Mouse (Mus musculus) natural killer cell, adult 2 months (primary cell): ENCODE measurements around the gene Ccdc107.
"Not testable (repeated sequence)": the region's sequence is repeated elsewhere in the genome, so short reads cannot be mapped to it uniquely, and the experiment has no call there.

Experiments
- DNase-seq, 2 experiments: peaks; one replicate each; pipeline ENCODE4 v3.0.0; 2022; ENCODE audit warnings: low spot score in 2 of 2

Gene Ccdc107

DNA sequence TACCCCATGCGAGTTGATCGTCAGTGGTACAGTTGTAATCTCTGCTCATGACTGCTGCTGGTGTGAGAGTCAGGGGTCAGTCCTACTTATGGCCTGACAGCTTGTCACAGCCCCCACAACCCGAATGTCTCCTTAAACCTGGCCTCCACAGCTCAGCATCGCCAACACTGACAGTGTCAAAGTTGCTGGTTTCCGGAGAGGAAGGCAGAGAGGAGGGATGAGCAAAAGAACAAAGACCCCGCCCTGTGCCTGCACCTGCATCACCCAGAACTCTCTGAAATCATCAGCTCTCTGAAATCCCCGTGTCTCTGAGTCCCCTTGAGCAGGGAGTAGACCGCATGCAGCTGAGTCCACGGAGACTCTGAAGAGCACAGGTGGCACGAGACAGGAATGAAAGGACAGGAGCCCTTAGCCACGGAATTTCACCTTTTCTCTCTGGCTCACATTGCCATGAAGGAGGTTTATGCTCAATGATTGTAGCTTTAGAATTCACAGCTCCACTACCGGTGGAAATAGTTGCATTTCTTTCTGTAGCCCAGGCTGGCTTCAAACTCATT lies 9.1 kb upstream of the Ccdc107 start, which contains the start of gene Sit1:
TSS of gene Sit1 (minus strand) at position 200 of the 557 bp plus-strand sequence.
- no peak for DNase-seq

- DNase-seq: not testable (repeated sequence)
Measured at GRCm38 (mm10) chr4:43485666-43486065, 7.0 kb upstream of the Ccdc107 start.

DNA sequence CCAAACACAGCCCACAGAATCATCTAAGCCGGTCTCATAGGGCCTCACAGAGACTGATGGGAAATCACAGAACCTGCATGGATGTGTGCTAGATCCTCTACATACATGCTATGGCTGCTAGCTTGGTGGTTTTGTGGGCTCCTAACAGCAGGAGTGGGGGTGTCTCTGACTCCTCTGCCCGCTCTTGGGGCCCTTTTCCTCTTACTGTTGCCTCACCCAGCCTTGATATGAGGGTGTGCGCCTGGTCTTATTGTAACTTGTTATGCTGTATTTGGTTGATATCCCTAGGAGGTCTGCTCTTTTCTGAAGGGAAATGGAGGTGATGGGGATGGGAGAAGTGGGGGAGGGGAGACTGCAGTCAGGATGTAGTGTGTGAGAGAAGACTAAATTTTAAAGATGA lies 3.1 kb upstream of the Ccdc107 start:
- no peak for DNase-seq

- no peak for DNase-seq
Measured at GRCm38 (mm10) chr4:43490801-43491200, 1.9 kb upstream of the Ccdc107 start.

DNA sequence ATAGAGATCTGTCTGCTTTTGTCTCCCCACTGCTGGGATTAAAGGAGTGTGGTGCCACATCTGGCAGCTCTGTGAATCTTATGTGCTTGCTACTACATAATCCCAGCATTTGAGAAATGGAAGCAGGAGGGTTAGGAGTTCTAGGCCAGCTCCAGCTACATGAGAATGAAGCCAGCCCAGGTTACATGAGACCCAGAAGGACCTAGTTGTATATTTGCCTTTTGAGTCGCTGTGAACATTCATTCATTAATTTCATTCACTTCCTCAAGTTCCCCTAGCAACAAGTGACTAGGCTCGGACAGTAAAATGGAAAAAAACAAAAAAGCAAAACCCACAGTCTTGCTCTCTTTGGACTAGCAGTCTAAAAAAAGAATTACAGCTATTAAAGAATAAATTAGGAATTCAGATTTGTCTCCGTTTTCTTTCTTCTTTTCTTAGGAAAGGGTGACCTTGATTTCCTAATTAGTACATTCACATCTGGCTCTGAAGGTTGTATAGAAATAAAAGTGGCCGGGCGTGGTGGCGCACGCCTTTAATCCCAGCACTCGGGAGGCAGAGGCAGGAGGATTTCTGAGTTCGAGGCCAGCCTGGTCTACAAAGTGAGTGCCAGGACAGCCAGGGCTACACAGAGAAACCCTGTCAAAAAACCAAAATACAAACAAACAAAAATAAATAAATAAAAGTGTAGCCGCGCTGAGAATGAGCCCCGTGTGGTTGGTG lies 439 bp upstream of the Ccdc107 start:
- peak in 1 of 2 experiments; percentile 41 for DNase-seq

GRCm38 (mm10) chr4:43493186-43493845 lies 616 bp downstream of the Ccdc107 start:
- peak; percentile 97 to 98 for DNase-seq

GRCm38 (mm10) chr4:43493846-43494240 lies 1.1 kb downstream of the Ccdc107 start:
- DNase-seq: no peak

DNA sequence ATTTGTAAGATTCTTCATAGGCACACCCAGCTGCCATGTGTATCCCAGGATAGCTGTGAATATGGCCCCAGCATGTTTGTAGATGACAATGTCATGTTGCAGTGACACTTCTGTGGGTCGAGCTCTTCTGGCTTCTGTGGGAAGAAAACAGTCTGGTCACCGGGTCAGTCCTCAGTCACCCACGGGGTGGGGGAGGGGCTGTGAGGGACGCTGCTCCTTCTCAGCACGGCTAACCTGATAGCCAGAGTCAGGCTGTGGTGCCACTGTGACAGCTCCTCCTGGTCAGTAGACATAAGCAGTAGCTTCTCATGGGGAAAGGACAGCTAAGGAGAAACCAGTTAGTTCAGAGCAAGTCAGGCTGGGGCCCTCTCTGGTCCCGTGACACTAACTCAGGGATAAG lies 3.9 kb downstream of the Ccdc107 start:
- DNase-seq: no peak

GRCm38 (mm10) chr4:43497405-43497804 lies 4.7 kb downstream of the Ccdc107 start:
- no peak for DNase-seq

DNA sequence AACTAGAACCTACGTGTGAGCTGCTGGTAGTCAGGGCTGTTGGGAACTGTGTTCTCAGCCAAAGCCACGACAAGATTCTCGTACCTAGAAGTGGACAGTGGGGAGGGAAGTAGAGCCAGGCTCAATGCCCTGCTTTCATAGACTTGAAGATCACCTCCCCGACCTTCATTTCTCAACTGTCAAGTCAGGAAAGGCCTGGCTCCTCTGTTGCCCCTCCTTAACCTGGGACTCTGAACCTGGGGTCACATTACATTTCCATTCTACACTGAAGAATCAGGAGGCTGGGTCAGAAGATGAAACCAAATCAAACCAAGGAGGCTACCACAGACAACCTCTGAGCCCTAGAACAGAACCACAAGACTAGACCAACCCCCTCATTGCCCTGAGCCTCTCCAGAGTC lies 5.2 kb downstream of the Ccdc107 start:
- DNase-seq: no peak

- DNase-seq: no peak
Measured at GRCm38 (mm10) chr4:43498983-43499382, 6.3 kb downstream of the Ccdc107 start.

- DNase-seq: peak in 1 of 2 experiments; percentile 34
Measured at GRCm38 (mm10) chr4:43499407-43500333, 7.0 kb downstream of the Ccdc107 start, which contains the start of gene Arhgef39. TSS of gene Arhgef39 (minus strand) at chr4:43499695.

DNA sequence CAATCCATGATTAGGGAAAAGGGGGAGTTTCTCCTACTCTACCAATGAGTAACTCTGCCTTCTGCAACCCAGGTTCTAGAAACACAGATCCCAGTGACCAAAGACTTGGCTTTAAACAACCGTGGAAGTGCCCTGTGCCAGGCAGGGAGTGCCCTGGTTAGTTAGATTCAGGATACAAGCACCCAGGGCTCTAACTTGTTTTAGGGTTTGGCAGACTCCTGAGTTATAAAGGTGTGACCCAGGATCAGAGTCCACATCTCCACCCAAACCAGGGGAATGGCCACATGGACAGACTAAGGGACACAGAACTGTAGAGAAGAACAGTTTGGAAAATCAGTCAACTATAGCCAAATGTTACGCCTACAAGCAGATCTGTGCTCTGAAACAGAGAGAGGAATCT lies 10.3 kb downstream of the Ccdc107 start:
- DNase-seq: no peak

GRCm38 (mm10) chr4:43503506-43503905 lies 10.8 kb downstream of the Ccdc107 start:
- DNase-seq: no peak

DNA sequence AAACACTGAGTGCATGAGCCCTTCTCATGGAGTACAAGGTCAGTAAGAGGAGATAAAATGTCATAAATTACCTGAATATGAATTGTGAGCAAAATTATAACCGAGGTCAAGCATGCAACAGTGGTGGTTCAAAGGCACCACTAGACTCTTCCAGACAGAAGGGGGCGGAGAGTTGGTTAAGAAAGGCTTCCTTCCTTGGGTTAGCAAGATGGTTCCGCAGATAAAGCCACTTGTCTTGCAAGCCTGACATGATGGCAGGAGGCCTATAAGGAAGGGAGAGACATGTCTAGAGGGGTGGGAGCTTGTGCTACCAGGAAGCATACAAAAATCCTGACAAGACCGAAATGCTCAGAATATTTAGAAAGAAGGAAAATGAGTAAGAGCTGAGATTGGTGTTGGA lies 11.6 kb downstream of the Ccdc107 start:
- DNase-seq: no peak

- no peak for DNase-seq
Measured at GRCm38 (mm10) chr4:43506074-43506473, 13.4 kb downstream of the Ccdc107 start.

DNA sequence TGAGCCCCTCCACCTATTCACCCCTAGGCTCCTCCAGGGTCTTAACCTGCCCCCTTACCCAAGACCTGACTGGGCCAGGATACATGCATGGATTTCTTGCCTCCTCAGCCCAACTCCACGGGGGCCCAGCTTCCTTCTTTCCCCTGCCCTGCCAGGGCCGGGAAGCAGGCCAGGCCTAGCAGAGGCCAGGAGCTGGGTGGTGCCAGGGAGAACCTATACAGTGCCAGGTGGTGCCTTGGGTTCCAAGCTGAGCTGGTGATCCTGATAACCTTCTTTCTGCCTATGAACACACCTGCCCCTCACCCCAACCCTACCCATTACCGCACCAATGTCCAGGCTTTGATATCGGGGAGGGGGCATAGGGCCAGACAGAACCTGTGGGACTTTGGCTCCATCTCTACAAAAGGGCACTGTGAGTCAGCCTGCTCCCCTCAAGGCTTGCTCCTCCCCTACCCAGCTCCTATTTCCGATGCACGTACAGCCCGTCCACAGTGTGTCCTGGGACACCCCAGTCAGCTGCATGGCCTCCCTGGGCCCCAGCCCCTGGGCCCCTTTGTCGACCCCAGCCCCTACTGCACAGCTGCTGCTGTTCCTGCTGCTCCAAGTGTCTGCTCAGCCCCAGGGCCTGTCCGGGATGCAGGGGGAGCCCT lies 14.0 kb downstream of the Ccdc107 start, which contains the start of gene Car9:
TSS of gene Car9 (plus strand) at position 431 of the 650 bp plus-strand sequence.
- no peak for DNase-seq

GRCm38 (mm10) chr4:43507938-43508665 lies 15.4 kb downstream of the Ccdc107 start:
- no peak for DNase-seq

GRCm38 (mm10) chr4:43508666-43508997 lies 15.9 kb downstream of the Ccdc107 start:
- DNase-seq: peak; percentile 63 to 65

- no peak for DNase-seq
Measured at GRCm38 (mm10) chr4:43509109-43509508, 16.4 kb downstream of the Ccdc107 start.
